Mouse (Mus musculus) kidney, adult 2 months (tissue): ENCODE data around the gene Il16.

ENCODE experiments used
- CTCF ChIP-seq: fragments of 200-500 bp; conservative IDR thresholded peaks from 2 replicates; pipeline ENCODE4 v1.5.1; 2011; ENCODE audit warnings: low read depth, mild to moderate bottlenecking, control low read depth, low read length, moderate library complexity, mixed read lengths; ENCODE audit not compliant: insufficient read depth, insufficient read length
- POLR2A ChIP-seq: fragments of 200-500 bp; IDR thresholded peaks from one replicate; pipeline ENCODE4 v1.6.1; 2011; ENCODE audit warnings: low read depth, low read length, control low read depth

DNA sequence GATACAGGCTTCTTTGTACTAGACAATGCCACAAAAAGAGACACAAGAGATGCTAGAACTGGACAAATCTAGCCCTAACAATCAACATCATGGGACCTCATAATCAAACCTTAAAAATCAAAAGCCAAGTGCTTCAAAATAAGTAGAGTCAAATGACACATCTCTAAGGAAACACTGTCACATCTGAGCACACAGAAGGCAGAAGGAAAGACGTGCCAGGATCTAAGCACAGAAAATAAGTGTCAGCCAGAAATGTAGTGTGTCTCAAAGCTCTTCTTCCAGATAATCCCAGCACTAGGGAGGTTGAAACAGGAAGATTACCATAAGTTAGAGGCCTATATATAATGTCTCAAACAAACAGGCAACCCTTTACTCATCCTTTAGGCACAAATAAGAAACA lies 31.9 kb downstream of the Il16 start:
- TF ChIP-seq POLR2A, result no peak
- no peak for TF ChIP-seq CTCF
